In genomic region chr11:104611579-104612151, GRCm38 (mm10) we compare ENCODE assay signal across 11 mouse cellular contexts. TPM values are rescaled to one million over a fixed set of nuclear protein-coding genes. Genes with fewer than 3 reads are reported as not detected.
DNase-seq lines count a peak whose midpoint lies in the region; ATAC-seq and TF ChIP-seq lines count a peak whose summit lies in the region.
"Had no signal": no experiment of that assay in that cellular context is flagged by ENCODE, and none has a peak within 500 bp of the region (broad histone marks: within the 10 kb centered on the region; RNA-seq: fewer than 3 reads in every experiment).

No protein-coding gene starts in this region.

- intact Hi-C loops in gastrocnemius, adult 2 months (cut with DNase I) = no loop called here
- intact Hi-C loops in gastrocnemius, postnatal 36 days (cut with DNase I) = no loop called here
- intact Hi-C loops in heart, adult 2 months (cut with DNase I) = no loop called here

- H3K4me1 ChIP-seq in MEL (ENCODE audit: control insufficient read depth in 1 of 2, insufficient read depth in 2 of 2, low read length in 2 of 2) = peaks cover 18 to 50% of the 10 kb centered on the region in 2 experiments
- H3K4me1 ChIP-seq in embryonic facial prominence, embryonic 15.5 days = peaks cover 20% of the 10 kb centered on the region
- H3K4me1 ChIP-seq in liver, embryonic 14.5 days (replicated peaks; ENCODE audit: control insufficient read depth in 2 of 2, insufficient read depth in 2 of 2, low read length in 1 of 2) = peaks cover 4 to 24% of the 10 kb centered on the region in 2 experiments; a peak in 3 of 4 replicates
- H3K4me1 ChIP-seq in neural tube, embryonic 15.5 days = peaks cover 13% of the 10 kb centered on the region
- H3K4me1 ChIP-seq in heart, adult 2 months (ENCODE audit: control insufficient read depth, insufficient read depth, low read length) = no peaks in the 10 kb centered on the region

- H3K9me3 ChIP-seq in MEL (replicated peaks; ENCODE audit: insufficient read depth, low read length) = no peaks in the 10 kb centered on the region
- H3K9me3 ChIP-seq in embryonic facial prominence, embryonic 15.5 days (replicated peaks) = no peaks in the 10 kb centered on the region
- H3K9me3 ChIP-seq in liver, embryonic 14.5 days (ENCODE audit: control insufficient read depth, low read length) = no peaks in the 10 kb centered on the region
- H3K9me3 ChIP-seq in neural tube, embryonic 15.5 days (replicated peaks) = no peaks in the 10 kb centered on the region
- H3K9me3 ChIP-seq: intestine, embryonic 15.5 days had no signal

- WGBS in embryonic facial prominence, embryonic 15.5 days = 16% methylated on average over 4 of the region's 4 CpGs
- 3% methylated on average over 4 of the region's 4 CpGs for WGBS in liver, embryonic 14.5 days (ENCODE audit: insufficient replicate concordance)
- WGBS in neural tube, embryonic 15.5 days = 42% methylated on average over 4 of the region's 4 CpGs
- WGBS in heart, adult 2 months = 43% methylated on average over 4 of the region's 4 CpGs

- H3K4me3 ChIP-seq in gastrocnemius, adult 2 months = no peak overlapping the region
- no peak overlapping the region for H3K4me3 ChIP-seq in MEL (ENCODE audit: control insufficient read depth in 1 of 2, insufficient read depth in 1 of 2, low read depth in 2 of 2, low read length in 2 of 2)
- H3K4me3 ChIP-seq in embryonic facial prominence, embryonic 15.5 days (replicated peaks) = no peak overlapping the region
- H3K4me3 ChIP-seq in liver, embryonic 14.5 days (ENCODE audit: insufficient read depth in 1 of 2, low read depth in 2 of 2, low read length in 2 of 2) = no peak overlapping the region
- no peak overlapping the region for H3K4me3 ChIP-seq in neural tube, embryonic 15.5 days (replicated peaks)
- no peak overlapping the region for H3K4me3 ChIP-seq in heart, adult 2 months
- H3K4me3 ChIP-seq: intestine, embryonic 15.5 days had no signal

- H3K27me3 ChIP-seq in MEL (ENCODE audit: control insufficient read depth in 1 of 2, insufficient read depth in 2 of 2, low read length in 2 of 2) = no peaks in the 10 kb centered on the region
- H3K27me3 ChIP-seq in embryonic facial prominence, embryonic 15.5 days = peaks cover 16% of the 10 kb centered on the region; the same call in 1 of the 2 replicates
- H3K27me3 ChIP-seq in liver, embryonic 14.5 days (ENCODE audit: control insufficient read depth, insufficient read depth, low read length) = peaks cover 32% of the 10 kb centered on the region
- peaks cover 23% of the 10 kb centered on the region for H3K27me3 ChIP-seq in neural tube, embryonic 15.5 days (replicated peaks)
- H3K27me3 ChIP-seq in heart, adult 2 months (ENCODE audit: control insufficient read depth, insufficient read depth, low read length) = no peaks in the 10 kb centered on the region; the same call in 1 of the 2 replicates

- H3K4me2 ChIP-seq in embryonic facial prominence, embryonic 15.5 days (replicated peaks) = no peak overlapping the region
- H3K4me2 ChIP-seq in liver, embryonic 14.5 days (ENCODE audit: low read depth) = no peak overlapping the region
- no peak overlapping the region for H3K4me2 ChIP-seq in neural tube, embryonic 15.5 days
- H3K4me2 ChIP-seq: intestine, embryonic 15.5 days had no signal

- TF ChIP-seq POLR2A in MEL (IDR thresholded peaks at IDR 0.05; ENCODE audit: control insufficient read depth in 1 of 2, insufficient read depth in 1 of 2, low read depth in 1 of 2, low read length in 2 of 2, poor library complexity in 1 of 2) = no peak
- TF ChIP-seq POLR2A in heart, adult 2 months (IDR thresholded peaks at IDR 0.05; ENCODE audit: insufficient read depth, low read depth, low read length) = no peak

- no peaks in the 10 kb centered on the region for H3K79me2 ChIP-seq in MEL (ENCODE audit: control insufficient read depth, insufficient read depth, low read length, poor library complexity)
- H3K79me2 ChIP-seq in heart, adult 2 months (replicated peaks; ENCODE audit: control insufficient read depth, insufficient read depth, low read length) = no peaks in the 10 kb centered on the region

- ATAC-seq in embryonic facial prominence, embryonic 15.5 days (ENCODE audit: insufficient number of reproducible peaks, low FRiP score, low TSS enrichment, low read depth) = peak; percentile 27; the same call in 1 of the 2 replicates
- peak; percentile 47; the same call in 1 of the 2 replicates for ATAC-seq in liver, embryonic 14.5 days (ENCODE audit: insufficient read depth)
- ATAC-seq in neural tube, embryonic 15.5 days (ENCODE audit: low FRiP score) = no peak
- ATAC-seq: CD4-positive, CD25-positive, alpha-beta regulatory T cell, adult 4 months; intestine, embryonic 15.5 days had no signal

- TF ChIP-seq RAD21 in MEL (IDR thresholded peaks at IDR 0.05; ENCODE audit: low read depth, low read length) = no peak

- peaks cover 0 to 45% of the 10 kb centered on the region in 2 experiments; a peak in 2 of 4 replicates for H3K36me3 ChIP-seq in MEL (ENCODE audit: control insufficient read depth in 1 of 2, insufficient read depth in 2 of 2, low read length in 2 of 2)
- H3K36me3 ChIP-seq in embryonic facial prominence, embryonic 15.5 days = no peaks in the 10 kb centered on the region
- H3K36me3 ChIP-seq in liver, embryonic 14.5 days (replicated peaks; ENCODE audit: control insufficient read depth, insufficient read depth, low read depth) = no peaks in the 10 kb centered on the region
- H3K36me3 ChIP-seq in neural tube, embryonic 15.5 days = no peaks in the 10 kb centered on the region
- no peaks in the 10 kb centered on the region for H3K36me3 ChIP-seq in heart, adult 2 months (ENCODE audit: control insufficient read depth, insufficient read depth, low read length)
- H3K36me3 ChIP-seq: intestine, embryonic 15.5 days had no signal

- H3K9ac ChIP-seq in MEL (ENCODE audit: control insufficient read depth, low read depth, low read length, poor library complexity, severe bottlenecking) = no peak overlapping the region
- no peak overlapping the region for H3K9ac ChIP-seq in embryonic facial prominence, embryonic 15.5 days
- no peak overlapping the region for H3K9ac ChIP-seq in liver, embryonic 14.5 days (replicated peaks)
- H3K9ac ChIP-seq in neural tube, embryonic 15.5 days (replicated peaks) = no peak overlapping the region
- no peak overlapping the region for H3K9ac ChIP-seq in heart, adult 2 months (ENCODE audit: low read depth, low read length)
- H3K9ac ChIP-seq: intestine, embryonic 15.5 days had no signal

- TF ChIP-seq EP300 in MEL (IDR thresholded peaks at IDR 0.05; ENCODE audit: low read depth in 1 of 2, low read length in 2 of 2) = peak; percentile 98
- TF ChIP-seq EP300 in liver, embryonic 14.5 days (IDR thresholded peaks at IDR 0.05; ENCODE audit: low read depth) = peak; percentile 46
- TF ChIP-seq EP300 in heart, adult 2 months (IDR thresholded peaks at IDR 0.05; ENCODE audit: insufficient read depth, low read depth, low read length) = no peak

- no peak for TF ChIP-seq CTCF in gastrocnemius, adult 2 months (IDR thresholded peaks at IDR 0.05)
- TF ChIP-seq CTCF in MEL (IDR thresholded peaks at IDR 0.05 in 2 of 3, conservative IDR thresholded peaks at IDR 0.05 in 1 of 3; ENCODE audit: control insufficient read depth in 1 of 3, insufficient read depth in 1 of 3, low read depth in 2 of 3, low read length in 3 of 3, poor library complexity in 1 of 3, severe bottlenecking in 1 of 3) = no peak
- TF ChIP-seq CTCF in liver, embryonic 14.5 days (IDR thresholded peaks at IDR 0.05; ENCODE audit: low read depth) = no peak
- TF ChIP-seq CTCF in heart, adult 2 months (IDR thresholded peaks at IDR 0.05) = no peak

- DNase-seq in gastrocnemius, adult 2 months = peak; percentile 35
- DNase-seq in gastrocnemius, postnatal 36 days = no peak
- DNase-seq in MEL (ENCODE audit: low read depth, low spot score) = peak; percentile 83
- DNase-seq in liver, embryonic 14.5 days (ENCODE audit: low read depth in 3 of 3, low spot score in 3 of 3) = no peak
- no peak for DNase-seq in heart, adult 2 months
- DNase-seq in layer of hippocampus, adult 8-10 months (ENCODE audit: low spot score in 2 of 2) = no peak
- DNase-seq: cerebellum, adult 18-20 months had no signal

- no peak overlapping the region for H3K27ac ChIP-seq in gastrocnemius, adult 2 months
- H3K27ac ChIP-seq in MEL (ENCODE audit: control insufficient read depth, low read depth, low read length) = peak overlapping the region; percentile 15; the same call in 1 of the 2 replicates
- H3K27ac ChIP-seq in embryonic facial prominence, embryonic 15.5 days (replicated peaks) = no peak overlapping the region
- no peak overlapping the region for H3K27ac ChIP-seq in liver, embryonic 14.5 days
- no peak overlapping the region for H3K27ac ChIP-seq in neural tube, embryonic 15.5 days (replicated peaks)
- H3K27ac ChIP-seq in heart, adult 2 months = no peak overlapping the region
- H3K27ac ChIP-seq: intestine, embryonic 15.5 days had no signal

TF ChIP-seq in MEL, 35 proteins besides CTCF, POLR2A, EP300 and RAD21 (continues in another document):
- TF ChIP-seq MYC (IDR thresholded peaks at IDR 0.05; ENCODE audit: low read depth, low read length) = 0 out of 2 replicates have a peak, but pooled peaks have one; percentile 43
- no peak for TF ChIP-seq POLR2AphosphoS2 (IDR thresholded peaks at IDR 0.05; ENCODE audit: low read length)
- TF ChIP-seq MXI1 (IDR thresholded peaks at IDR 0.05; ENCODE audit: low read depth, low read length) = peak; percentile 38; the same call in 1 of the 2 replicates
- no peak for TF ChIP-seq GABPA (IDR thresholded peaks at IDR 0.05; ENCODE audit: low read depth, low read length)
- TF ChIP-seq MYB (IDR thresholded peaks at IDR 0.05; ENCODE audit: low read depth, low read length) = no peak; the same call in 1 of the 2 replicates
- peak; percentile 98 for TF ChIP-seq ETS1 (IDR thresholded peaks at IDR 0.05; ENCODE audit: low read depth, low read length)
- TF ChIP-seq USF2 (IDR thresholded peaks at IDR 0.05; ENCODE audit: borderline replicate concordance in 1 of 2, insufficient read depth in 1 of 2, low read depth in 1 of 2, low read length in 2 of 2) = no peak
- TF ChIP-seq NELFE (IDR thresholded peaks at IDR 0.05; ENCODE audit: low read depth, low read length) = no peak

RNA-seq across cellular contexts. Expression of gene Itgb3, which starts 3.9 kb away (rescaled TPM):
- total RNA-seq in gastrocnemius, adult 2 months (2021) = 1 to 10 TPM in 1 of 2 experiments, under 1 TPM in 1; 0.54 to 1.3 TPM
- under 1 TPM; 0.66 to 0.76 TPM for total RNA-seq in gastrocnemius, postnatal 36 days (2021)
- 0.08 and 0.13 TPM in 2 replicates for total RNA-seq in MEL (2012; rRNA removed)
- under 1 TPM in 1 of 2 experiments, not detected in 1; 0.32 TPM for polyA plus RNA-seq in MEL (2012; ENCODE audit: insufficient read depth in 1 of 2, insufficient read length in 2 of 2, low read depth in 1 of 2, low replicate concordance in 2 of 2, missing spikeins in 1 of 2)
- polyA plus RNA-seq in embryonic facial prominence, embryonic 15.5 days (2015; fragmentation: Nextera tagmentation; extraction: Ambion mirVana) = 5.2 TPM in 2 replicates
- polyA plus RNA-seq in liver, embryonic 14.5 days (2012; rRNA removed) = 10.1 and 11.2 TPM in 2 replicates
- polyA plus RNA-seq in liver, embryonic 14.5 days (2014; fragmentation: Nextera tagmentation; extraction: Ambion mirVana) = 5.7 and 6.9 TPM in 2 replicates
- polyA plus RNA-seq in neural tube, embryonic 15.5 days (2015; fragmentation: Nextera tagmentation; extraction: Ambion mirVana) = 1.9 and 2.4 TPM in 2 replicates
- total RNA-seq in heart, adult 2 months (2021) = 1 to 10 TPM; 2.3 to 8.1 TPM
- polyA plus RNA-seq in heart, adult 2 months (2012; rRNA removed) = 2.7 and 3.6 TPM in 2 replicates
- 1 to 10 TPM; 1.4 to 4.7 (median 3.1) TPM for total RNA-seq in layer of hippocampus, adult 8-10 months (2022)

Comparison
In these comparisons a context has a peak if more than half of its experiments do, and no peak if none do; other contexts are left out.
1. DNase-seq: peak in gastrocnemius, adult 2 months (single experiment) and MEL (single experiment); none in gastrocnemius, postnatal 36 days (0 of 2), liver, embryonic 14.5 days (0 of 3), heart, adult 2 months (0 of 2) and layer of hippocampus, adult 8-10 months (0 of 2).